Mouse (Mus musculus) kidney, postnatal 25 days (tissue): ENCODE data around the gene Spata21.

Experiments used
- DNase-seq, 2 experiments: peaks; one replicate each; pipeline ENCODE4 v3.0.0; 2021; ENCODE audit warnings: mixed read lengths in 2 of 2

The Spata21 gene

DNA sequence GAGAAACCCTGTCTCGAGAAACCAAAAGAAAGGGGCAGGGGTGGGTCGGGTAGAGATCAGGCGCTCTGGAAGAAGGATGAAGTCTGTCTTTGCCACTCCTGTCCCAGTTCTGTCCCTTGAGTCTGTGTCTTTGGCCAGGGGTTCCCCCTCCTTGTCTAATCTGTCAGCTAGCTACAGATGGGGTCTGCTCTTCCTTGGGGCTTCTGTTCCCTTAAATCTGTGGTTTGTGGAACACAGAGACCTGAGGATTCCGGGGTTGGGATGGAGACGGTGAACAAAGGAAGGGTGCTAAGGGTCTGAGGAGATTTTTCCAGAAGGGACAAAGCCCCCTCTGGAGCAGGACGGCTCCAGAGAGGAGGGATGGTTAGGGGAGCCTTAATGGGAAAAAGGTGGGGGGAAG, at the start of gene Spata21:
Gene Spata21, plus strand, starts transcription at position 301 of the 400 bp plus-strand sequence.
- DNase-seq, result no peak

DNA sequence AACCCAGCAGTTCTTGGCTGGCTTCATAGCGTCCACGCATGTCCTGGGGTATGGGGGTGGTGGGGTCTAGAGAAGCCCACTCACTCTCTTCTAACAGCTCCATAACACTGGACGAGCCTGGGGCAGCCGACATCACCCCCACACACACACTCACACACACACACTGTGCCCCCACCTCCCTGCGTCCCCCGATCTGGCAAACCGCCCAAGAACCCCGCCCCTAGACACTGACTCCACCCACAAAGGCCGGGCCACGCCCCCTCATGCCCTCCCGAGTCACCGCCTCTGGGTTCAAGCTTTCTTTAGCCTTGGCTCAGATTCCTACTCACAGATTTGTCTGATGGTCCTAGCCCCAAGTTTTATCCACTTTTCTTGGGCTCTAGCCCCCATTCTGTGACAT, 47.0 kb upstream of the Spata21 start:
- DNase-seq, result peak in 1 of 2 experiments; percentile 43

DNA sequence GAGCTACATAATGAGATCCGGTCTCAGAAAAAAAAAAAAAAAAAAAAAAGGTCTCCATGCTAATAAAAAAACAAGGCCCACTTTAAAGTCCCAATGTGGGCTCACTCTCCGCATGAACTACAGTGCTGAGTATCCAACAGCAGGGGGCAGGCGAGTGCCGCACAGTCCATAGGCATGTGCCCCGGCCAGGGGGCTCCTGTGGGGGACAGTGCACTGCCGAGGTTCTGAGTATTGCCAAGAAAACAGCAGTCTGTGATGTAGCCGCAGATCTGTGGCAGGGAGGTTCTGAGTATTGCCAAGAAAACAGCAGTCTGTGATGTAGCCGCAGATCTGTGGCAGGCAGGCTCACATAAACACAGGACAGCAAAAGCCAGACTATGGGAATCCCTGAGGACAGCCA, 43.3 kb upstream of the Spata21 start:
- DNase-seq, result peak; percentile 68 to 73

DNA sequence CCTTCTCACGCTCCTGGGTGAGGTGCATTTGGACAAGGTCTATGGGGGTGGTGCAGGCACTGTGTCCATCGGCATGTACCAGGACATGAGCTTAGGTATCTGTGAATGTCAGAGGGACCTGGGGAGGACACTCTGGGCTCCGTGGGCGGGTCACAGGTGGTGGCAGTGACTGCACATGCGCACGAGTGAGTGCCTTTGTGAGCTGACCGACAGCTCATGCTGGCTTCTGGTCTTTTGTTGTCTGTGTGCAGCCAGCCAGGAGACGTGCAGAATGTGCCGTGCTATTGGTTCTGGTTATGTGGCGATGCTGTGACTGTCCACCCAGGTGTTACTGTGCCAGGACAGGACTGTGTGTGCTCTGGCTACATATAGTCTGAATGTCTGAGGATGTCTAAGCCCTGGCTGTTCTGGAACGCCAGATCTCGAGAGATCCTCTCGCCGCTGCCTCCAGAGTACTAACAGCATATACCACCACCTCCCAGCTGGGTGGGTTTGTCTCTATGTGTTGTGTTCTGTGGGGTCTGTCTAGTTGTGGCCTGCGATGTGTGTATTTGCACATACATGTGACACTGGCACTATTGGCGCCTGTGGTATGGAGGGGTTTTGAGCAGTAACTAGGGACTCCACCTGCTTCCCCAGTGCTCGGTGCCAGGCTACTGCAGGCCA, 39.2 kb upstream of the Spata21 start:
- no peak for DNase-seq

- peak; percentile 54 to 80 for DNase-seq
Observed at GRCm38 (mm10) chr4:141049476-141049835, 38.7 kb upstream of the Spata21 start.

DNA sequence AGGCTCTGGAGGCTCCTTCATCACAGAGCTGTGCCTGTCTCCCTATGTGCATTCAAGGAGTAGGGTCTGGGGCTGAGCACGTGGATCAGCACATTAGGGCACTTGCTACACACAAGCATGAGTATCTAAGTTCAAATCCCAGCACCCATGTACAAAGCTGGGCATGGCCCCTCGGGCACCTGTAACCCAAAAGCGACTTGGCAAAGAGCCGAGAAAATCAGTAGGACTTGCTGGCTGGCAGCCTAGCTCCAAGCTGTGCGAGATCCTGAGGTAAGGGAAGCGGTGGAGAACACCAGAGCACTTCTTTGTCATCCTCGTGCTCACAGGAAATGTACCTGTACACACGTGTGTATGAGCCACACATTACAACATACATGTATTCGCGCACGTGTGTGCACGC, 35.7 kb upstream of the Spata21 start:
- peak; percentile 55 to 62 for DNase-seq

GRCm38 (mm10) chr4:141053138-141053537, 35.0 kb upstream of the Spata21 start:
- DNase-seq, result peak; percentile 72 to 85

DNA sequence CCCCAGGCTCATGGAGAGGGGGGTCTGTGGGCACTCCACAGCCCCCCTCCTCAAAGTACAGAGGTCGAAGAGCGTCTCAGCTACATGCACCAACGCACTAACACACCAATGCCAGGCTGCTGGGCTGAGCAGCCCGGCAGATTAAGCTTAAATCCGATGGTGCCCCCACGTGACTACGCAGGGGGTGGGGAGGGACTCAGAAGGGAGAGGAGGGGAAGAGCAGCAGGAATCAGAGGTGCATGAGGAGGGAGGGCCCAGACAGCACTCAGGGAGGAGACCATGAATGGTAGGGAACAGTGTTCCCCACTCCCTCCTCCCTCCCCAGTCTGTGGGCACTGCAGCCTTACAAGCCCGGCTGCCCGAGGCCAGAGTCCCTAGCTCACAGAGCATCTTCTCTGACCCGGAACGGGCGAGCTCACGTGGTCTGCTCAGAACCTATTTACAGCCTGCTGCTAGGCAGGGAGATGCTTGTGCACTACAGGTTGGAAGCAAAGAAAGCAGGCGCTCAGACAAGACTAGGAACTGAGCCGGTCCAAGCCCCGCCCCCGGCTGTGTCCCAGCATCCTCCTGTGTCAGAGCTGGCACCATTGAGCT, 34.5 kb upstream of the Spata21 start:
- peak; percentile 93 to 98 for DNase-seq

DNA sequence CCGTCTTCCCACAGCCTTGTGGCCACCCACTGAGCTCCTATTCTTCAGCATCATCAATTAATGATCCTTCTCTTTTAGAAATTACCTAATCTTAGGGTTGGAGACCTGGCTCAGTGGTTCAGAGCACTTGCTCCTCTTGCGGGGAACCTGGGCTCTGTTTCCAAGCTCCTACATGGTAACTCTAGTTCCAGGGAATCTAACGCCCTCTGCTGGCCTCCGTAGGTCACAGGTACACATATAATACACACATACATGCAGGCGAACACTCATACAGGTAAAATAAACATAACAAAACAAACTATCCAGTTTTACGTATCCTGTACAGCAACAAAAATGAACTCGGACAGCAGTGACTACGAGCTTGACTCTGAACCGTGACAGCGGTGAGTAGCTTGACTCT, 31.2 kb upstream of the Spata21 start:
- no peak for DNase-seq

DNA sequence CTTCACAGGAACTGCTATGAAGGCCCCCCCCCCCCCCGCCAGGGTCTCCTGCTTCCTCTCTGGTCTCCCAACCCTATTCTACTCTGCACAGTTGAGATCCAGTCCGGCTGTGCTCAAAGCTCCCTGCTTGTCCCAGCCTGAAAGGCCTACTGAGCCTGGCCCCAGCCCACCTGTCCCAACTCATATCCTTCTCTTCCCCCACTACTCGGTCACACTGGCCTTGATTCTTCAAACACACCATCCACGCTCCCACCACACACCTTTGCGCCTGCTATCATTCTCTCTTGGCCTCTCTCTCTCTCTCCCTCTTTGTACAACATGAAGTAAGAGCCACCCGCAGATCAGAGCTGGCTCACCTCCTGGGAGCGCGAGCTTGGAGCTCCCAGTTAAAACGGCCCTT, 29.3 kb upstream of the Spata21 start:
- no peak for DNase-seq

DNA sequence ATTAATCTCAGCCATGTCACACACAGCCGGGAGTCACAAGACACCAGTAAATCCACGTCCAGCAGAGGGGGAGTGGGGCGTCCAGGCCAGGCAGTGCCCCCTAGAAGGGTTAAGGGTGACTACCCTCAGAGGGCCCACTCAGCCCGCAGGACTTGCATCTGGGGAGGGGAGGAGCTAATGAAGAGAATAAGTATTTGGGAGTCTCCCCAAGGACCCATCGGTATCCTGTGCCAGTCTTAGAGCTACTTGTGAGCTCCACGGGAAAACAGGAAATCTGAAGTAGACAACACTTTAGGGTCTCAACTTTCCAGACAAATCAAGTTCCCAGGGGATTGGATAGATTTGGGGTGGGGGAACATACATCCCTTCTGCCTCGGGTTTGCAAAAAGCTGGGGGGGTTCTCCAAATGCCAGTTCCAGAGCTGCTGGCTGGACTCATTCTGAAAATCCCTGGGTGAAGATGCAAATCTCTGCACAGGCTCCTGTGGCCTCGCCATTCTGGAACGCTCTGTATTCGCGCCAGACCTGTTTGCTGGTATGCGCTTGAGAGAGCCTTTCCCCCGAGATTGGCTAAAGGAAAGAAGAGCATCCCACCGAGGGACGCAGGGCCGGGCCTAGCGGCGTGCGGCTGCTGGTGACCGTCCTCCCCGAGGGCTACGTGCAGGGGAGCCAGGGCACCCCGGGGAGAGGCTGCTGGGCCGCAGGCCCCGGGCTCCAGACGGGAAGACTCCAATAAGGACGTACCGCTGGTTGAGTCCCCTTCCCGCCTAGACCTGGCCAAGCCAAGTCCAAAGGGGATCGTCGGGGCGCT, 28.3 kb upstream of the Spata21 start:
- peak in 1 of 2 experiments; percentile 26 for DNase-seq

DNA sequence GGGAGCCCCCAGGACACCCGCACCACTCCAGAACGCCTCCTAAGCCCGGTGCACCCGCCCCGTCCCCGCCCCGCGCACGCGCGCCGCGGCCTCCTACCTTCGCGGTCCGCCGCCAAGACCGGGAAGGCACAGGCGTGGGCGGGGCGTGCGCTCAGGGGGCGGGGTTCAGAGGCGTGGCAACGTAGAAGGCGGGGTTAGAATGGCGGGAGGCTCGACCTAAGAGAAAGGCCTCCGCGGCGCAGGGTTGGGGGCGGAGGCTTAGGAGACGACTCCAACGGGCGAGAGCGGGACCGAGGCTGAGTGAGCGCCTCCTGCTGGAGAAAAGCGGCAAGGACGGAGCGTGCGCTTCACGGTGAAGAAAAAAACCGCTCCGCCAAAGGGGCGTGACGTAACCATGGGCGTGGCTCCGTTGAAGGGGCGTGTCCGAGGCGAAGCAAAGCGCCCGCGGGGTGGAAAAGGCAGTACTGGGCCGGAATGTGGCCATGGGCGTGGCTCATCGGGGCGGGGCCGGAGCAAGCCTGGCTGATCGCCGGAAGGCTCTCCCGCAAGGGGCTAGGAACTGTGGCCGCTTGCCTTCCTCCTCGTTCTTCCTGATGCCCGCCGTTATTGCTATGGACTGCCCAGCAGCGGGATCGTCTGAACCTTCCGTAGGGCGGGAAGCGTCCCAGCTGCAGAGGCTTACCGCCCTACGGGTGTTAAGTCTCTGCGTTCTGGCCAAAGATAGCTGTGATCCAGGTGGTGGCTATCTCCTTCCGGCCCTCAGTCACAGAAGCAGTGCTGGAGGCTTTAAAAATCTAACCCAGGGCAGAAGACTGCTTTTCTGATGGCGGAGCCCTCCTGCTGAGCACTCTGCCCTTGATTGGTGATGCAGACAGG, 27.5 kb upstream of the Spata21 start, which contains the start of gene Crocc:
Gene Crocc, minus strand, starts transcription at position 125 of the 876 bp plus-strand sequence.
- peak; percentile 99 to 100 for DNase-seq

- peak in 1 of 2 experiments; percentile 31 for DNase-seq
Observed at GRCm38 (mm10) chr4:141064104-141064659, 24.0 kb upstream of the Spata21 start.

DNA sequence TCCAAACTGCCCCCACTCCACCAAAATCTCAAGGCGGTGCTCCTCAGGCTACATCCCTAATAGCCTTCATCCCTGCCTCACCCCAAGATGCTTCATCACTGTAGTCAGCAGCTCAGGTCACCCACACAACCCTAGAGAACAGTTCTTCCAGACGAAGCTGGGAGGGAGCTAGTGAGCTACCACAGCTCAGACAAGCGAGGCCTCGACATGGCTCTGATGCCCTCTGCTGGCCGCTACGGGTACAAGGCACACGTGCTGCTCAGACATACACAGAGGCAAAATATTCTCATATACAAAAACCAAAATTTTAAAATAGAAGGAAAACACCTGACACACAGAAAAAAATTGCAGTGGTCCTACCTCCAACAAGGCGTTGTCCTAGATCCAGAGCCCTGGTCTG, 23.0 kb upstream of the Spata21 start:
- DNase-seq, result peak; percentile 90

DNA sequence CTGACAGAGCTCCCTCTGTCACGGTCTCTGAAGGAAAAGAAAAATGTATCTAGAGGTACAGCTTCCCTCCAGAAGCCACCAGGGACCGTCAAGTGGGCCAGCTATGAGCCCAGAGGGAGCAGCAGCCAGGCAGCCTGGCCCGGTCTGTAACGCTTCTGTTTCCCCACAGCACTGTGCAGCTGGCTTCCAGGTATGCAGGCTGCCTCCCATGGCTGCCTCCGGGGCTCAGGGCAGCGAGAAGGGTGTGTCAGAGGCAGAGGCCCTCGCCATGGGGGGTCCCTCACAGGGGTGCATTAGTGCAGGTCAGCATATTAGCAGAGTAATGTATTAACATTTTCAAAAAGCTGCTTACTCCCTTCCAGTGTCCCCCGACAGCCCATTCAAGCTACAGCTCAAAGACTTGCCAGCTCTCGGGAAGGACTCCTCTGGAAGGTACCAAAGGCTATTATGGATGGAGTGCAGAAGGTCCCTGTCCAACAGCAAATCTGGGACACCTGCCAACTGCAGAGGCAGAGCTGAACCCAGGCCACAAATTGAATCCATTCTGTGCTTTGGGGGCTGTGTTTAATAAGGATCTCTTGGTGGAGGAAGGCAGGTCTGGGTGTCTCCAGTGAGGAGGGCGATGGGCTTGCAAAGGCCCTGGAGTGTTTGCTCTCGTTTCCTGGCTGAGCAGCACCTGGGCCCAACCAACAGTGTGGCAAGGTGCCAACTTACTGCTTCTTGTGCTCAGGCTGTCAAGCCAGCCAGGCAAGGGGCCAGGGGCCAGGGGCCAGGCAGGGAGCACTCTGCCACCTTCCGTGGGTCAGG, 21.2 kb upstream of the Spata21 start:
- DNase-seq, result peak; percentile 86 to 93

GRCm38 (mm10) chr4:141067516-141068046, 20.6 kb upstream of the Spata21 start:
- DNase-seq, result peak in 1 of 2 experiments; percentile 57

GRCm38 (mm10) chr4:141068655-141069054, 19.5 kb upstream of the Spata21 start:
- peak in 1 of 2 experiments; percentile 45 for DNase-seq

DNA sequence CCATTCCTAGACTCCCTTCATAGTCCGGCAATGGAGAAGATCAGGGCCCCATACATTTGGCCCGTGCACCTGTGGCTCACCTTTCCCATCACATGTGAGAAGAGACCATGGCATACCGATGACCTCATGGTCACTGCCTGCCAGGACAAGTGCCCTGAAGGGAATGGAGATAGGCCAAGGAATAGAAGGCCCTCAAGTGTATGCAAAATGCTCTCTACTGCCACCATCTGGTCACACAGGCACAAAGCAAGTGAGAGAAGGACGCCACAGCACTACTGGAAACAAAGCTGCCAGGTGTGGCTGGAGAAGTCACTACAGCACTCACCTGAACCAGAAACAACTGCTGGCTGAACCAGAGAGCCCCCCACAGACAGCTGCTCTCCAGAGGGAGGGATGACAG, 18.4 kb upstream of the Spata21 start:
- peak; percentile 65 to 67 for DNase-seq

DNA sequence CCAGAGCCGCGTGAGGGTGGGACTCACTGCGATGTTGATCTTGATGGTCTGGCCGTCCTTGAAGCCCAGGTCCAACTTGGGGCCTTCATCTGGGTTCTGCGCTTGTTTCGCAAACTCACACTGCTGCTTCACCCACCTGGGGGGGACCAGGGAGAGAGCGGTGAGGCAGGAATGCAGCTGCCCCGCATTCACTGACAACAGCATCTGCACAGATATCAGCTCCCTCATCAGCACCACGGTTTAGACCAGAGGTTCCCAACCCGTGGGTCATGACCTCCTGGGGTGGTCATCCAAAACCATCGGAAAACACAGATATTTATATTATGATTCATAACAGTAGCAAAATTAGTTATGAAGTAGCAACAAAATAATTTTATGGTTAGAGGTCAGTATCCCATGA, 15.6 kb upstream of the Spata21 start:
- peak in 1 of 2 experiments; percentile 33 for DNase-seq

- peak; percentile 58 for DNase-seq
Observed at GRCm38 (mm10) chr4:141073661-141074060, 14.5 kb upstream of the Spata21 start.

DNA sequence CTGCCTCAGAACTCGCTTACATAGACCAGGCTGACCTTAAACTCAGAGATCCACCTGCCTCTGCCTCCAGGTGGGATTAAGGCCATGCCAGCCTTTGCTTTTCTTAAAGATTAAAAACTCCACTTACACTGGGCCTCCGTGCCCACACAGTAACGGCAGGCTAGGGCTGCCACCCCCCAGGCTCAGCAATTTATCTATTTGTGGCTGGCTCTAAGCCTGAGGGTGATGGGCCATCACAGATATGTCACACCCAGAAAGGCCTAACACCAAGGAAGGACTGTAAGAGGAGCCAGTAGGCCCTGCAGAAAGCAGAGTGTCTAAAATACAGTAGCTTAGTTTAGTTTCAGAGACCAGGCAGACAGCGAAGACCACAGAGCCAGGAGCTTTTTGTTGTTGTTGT, 14.0 kb upstream of the Spata21 start:
- DNase-seq, result peak in 1 of 2 experiments; percentile 26
